Mouse (Mus musculus): ENCODE measurements at regions not wholly inside any gene's neighbourhood (a gene's known extent, or its start where the extent isn't known, plus 50 kb on each side); places are given as distances from the start of the nearest gene placed in this dataset.
A peak's percentile ranks its signal among the peaks of the same experiment; 100 is the strongest.

GRCm38 (mm10) chr12:70720178-70720894, 105.0 kb upstream of the Frmd6 start:
- DNase-seq: no peak

- no peak for DNase-seq
Measured at GRCm38 (mm10) chr12:70725326-70725725, 100.0 kb upstream of the Frmd6 start.

- no peak for DNase-seq
Measured at GRCm38 (mm10) chr12:70727496-70728259, 97.6 kb upstream of the Frmd6 start.

GRCm38 (mm10) chr12:70728407-70728806, 96.9 kb upstream of the Frmd6 start:
- no peak for DNase-seq

GRCm38 (mm10) chr12:70729961-70730360, 95.4 kb upstream of the Frmd6 start:
- no peak for DNase-seq

- DNase-seq: no peak
Measured at GRCm38 (mm10) chr12:70731498-70731897, 93.8 kb upstream of the Frmd6 start.

GRCm38 (mm10) chr12:70732591-70732990, 92.7 kb upstream of the Frmd6 start:
- DNase-seq: no peak

- peak; percentile 17 to 23 for DNase-seq
Measured at GRCm38 (mm10) chr12:70738554-70738953, 86.8 kb upstream of the Frmd6 start.

GRCm38 (mm10) chr12:70739316-70739715, 86.0 kb upstream of the Frmd6 start:
- DNase-seq: no peak

GRCm38 (mm10) chr12:70739766-70740165, 85.5 kb upstream of the Frmd6 start:
- DNase-seq: no peak

GRCm38 (mm10) chr12:70742836-70743235, 82.5 kb upstream of the Frmd6 start:
- DNase-seq: no peak

- DNase-seq: no peak
Measured at GRCm38 (mm10) chr12:70745681-70746080, 79.6 kb upstream of the Frmd6 start.

- DNase-seq: no peak
Measured at GRCm38 (mm10) chr12:70749651-70750050, 75.7 kb upstream of the Frmd6 start.

GRCm38 (mm10) chr12:70750651-70751578, 74.4 kb upstream of the Frmd6 start:
- no peak for DNase-seq

- DNase-seq: no peak
Measured at GRCm38 (mm10) chr12:70752266-70752910, 72.9 kb upstream of the Frmd6 start.

GRCm38 (mm10) chr12:70752911-70753290, 72.4 kb upstream of the Frmd6 start:
- DNase-seq: peak in 1 of 2 experiments; percentile 3

- DNase-seq: no peak
Measured at GRCm38 (mm10) chr12:70753458-70753857, 71.9 kb upstream of the Frmd6 start.

- no peak for DNase-seq
Measured at GRCm38 (mm10) chr12:70758080-70758479, 67.2 kb upstream of the Frmd6 start.

GRCm38 (mm10) chr12:70763542-70763941, 61.8 kb upstream of the Frmd6 start:
- no peak for DNase-seq

- DNase-seq: no peak
Measured at GRCm38 (mm10) chr12:70766319-70766718, 59.0 kb upstream of the Frmd6 start.

GRCm38 (mm10) chr12:70767959-70768358, 57.4 kb upstream of the Frmd6 start:
- DNase-seq: peak; percentile 58 to 65

GRCm38 (mm10) chr12:70768745-70769144, 56.6 kb upstream of the Frmd6 start:
- no peak for DNase-seq
